Mouse (Mus musculus): Measurements from ENCODE around the gene Cfap44.

DNA sequence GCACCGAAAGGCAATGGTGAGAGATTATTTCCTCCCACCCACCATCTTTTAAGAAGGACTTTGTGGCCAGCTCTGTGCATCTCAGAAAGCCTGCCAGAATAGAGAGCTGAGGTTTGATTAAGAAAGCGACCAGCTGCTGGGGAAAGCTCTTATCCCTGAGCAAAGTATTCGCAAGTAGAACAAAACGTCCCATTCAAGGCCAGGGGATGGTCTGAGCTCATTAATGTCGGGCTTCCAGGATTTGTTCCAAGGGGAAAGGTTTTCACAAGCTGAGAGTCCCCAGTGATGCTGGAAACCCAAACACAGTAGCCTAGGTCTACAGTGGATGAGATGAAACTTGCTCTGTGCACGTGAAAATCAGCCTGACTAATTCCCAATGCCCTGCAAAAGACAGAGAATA is 99.3 kb downstream of the Cfap44 start:
- TF ChIP-seq CTCF (IDR thresholded peaks at IDR 0.05; ENCODE audit: low read depth, low read length): no peak
- TF ChIP-seq POLR2A (IDR thresholded peaks at IDR 0.05; ENCODE audit: borderline replicate concordance, low read depth, low read length): no peak
